Comparison of ENCODE assay signal across 10 mouse cellular contexts in the genomic region with DNA sequence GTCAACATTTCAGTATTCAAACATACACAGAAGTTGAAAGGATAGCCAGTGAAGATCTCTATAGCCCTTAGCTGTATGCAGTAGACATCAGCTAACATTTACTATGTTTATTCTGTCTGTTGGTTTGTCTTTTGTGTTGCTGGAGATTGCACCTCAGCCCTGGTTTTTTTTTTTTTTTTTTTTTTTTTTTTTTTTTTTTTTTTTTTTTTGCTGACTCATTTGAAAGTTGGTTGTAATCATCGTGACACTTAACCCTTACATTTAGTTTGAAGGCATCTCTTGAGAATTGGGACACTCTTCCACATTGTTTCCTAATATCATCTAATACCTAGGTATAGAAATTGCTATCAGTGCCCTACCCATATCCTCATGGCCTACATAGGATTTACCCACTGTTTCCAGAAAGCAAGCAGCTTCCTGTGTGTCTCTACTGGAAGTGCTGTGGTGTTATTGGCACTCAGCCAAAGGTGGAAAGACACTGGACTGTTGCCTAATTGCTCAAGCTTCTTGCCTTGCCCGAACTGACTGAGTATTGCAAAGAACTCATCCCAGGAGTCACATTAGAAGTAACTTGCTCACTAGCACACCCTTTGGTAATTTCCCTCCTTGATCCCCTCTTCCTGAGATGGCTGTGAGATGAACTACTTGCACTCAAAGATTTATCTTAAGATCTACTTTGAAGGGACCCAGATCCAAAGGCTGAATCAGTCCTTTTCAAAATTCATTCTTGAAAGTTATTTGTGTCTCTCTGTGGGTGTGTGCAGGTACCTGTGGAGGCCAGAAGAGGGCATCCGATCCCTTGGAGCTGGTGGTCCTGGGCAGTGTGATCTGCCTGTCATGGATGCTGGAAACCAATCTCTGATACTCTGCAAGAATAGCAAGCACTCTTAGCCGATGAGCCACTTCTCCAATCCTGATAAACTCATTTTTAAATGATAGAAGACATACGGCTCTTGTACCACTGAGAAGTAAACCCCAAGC. TPM values are rescaled to one million over a fixed set of nuclear protein-coding genes. Genes with fewer than 3 reads are reported as not detected.
DNase-seq lines count a peak whose midpoint lies in the region; ATAC-seq and TF ChIP-seq lines count a peak whose summit lies in the region.
"Had no signal": no experiment of that assay in that cellular context is flagged by ENCODE, and none has a peak within 500 bp of the region (broad histone marks: within the 10 kb centered on the region; RNA-seq: fewer than 3 reads in every experiment).

No protein-coding gene starts in this region.

- no peaks in the 10 kb centered on the region for H3K9me3 ChIP-seq in intestine, embryonic 16.5 days (ENCODE audit: control insufficient read depth, low read length)
- H3K9me3 ChIP-seq in intestine, embryonic 15.5 days: no peaks in the 10 kb centered on the region
- H3K9me3 ChIP-seq: lung, embryonic 15.5 days had no signal

- H3K27me3 ChIP-seq in intestine, embryonic 16.5 days (replicated peaks; ENCODE audit: control insufficient read depth, insufficient read depth, low read length): no peaks in the 10 kb centered on the region
- no peaks in the 10 kb centered on the region for H3K27me3 ChIP-seq in intestine, embryonic 15.5 days (replicated peaks)
- H3K27me3 ChIP-seq: lung, embryonic 15.5 days had no signal

- 60% methylated on average over 5 of the region's 5 CpGs for WGBS in intestine, embryonic 16.5 days
- 68% methylated on average over 5 of the region's 5 CpGs for WGBS in intestine, embryonic 15.5 days

- H3K4me2 ChIP-seq in intestine, embryonic 16.5 days (ENCODE audit: low read depth, low read length): no peak overlapping the region
- no peak overlapping the region for H3K4me2 ChIP-seq in intestine, embryonic 15.5 days (replicated peaks)
- H3K4me2 ChIP-seq: lung, embryonic 15.5 days had no signal

- intact Hi-C loops in left cerebral cortex, postnatal 14 days (cut with DNase I): loop anchor here (10.0 kb wide), 1 partner anchor 225 kb away; a partner anchor contains a TSS

- no peak overlapping the region for H3K9ac ChIP-seq in intestine, embryonic 16.5 days (ENCODE audit: low read depth, low read length)
- no peak overlapping the region for H3K9ac ChIP-seq in intestine, embryonic 15.5 days
- H3K9ac ChIP-seq: lung, embryonic 15.5 days had no signal

- no peak overlapping the region for H3K27ac ChIP-seq in intestine, embryonic 16.5 days (ENCODE audit: low read length)
- no peak overlapping the region for H3K27ac ChIP-seq in intestine, embryonic 15.5 days
- H3K27ac ChIP-seq in embryonic fibroblast, embryonic 13.5 days (ENCODE audit: insufficient read depth, low read length): no peak overlapping the region
- H3K27ac ChIP-seq: lung, embryonic 15.5 days had no signal

- H3K4me1 ChIP-seq in intestine, embryonic 16.5 days (ENCODE audit: control insufficient read depth, insufficient read depth, low read length): peaks cover 11% of the 10 kb centered on the region; the same call in 1 of the 2 replicates
- peaks cover 6% of the 10 kb centered on the region; the same call in 1 of the 2 replicates for H3K4me1 ChIP-seq in intestine, embryonic 15.5 days (replicated peaks)
- peaks cover 7% of the 10 kb centered on the region for H3K4me1 ChIP-seq in embryonic fibroblast, embryonic 13.5 days (ENCODE audit: control insufficient read depth, insufficient read depth, low read length)

- DNase-seq in MN1 (ENCODE audit: low spot score): peak; percentile 74
- no peak for DNase-seq in thymus, postnatal 10 days (ENCODE audit: low spot score in 2 of 2)
- DNase-seq in left cerebral cortex, postnatal 14 days (ENCODE audit: low spot score in 2 of 2): no peak
- no peak for DNase-seq in right cerebral cortex, postnatal 25 days
- DNase-seq: right cerebral cortex, postnatal 4 days had no signal

- no peak for TF ChIP-seq POLR2A in embryonic fibroblast, embryonic 13.5 days (IDR thresholded peaks at IDR 0.05; ENCODE audit: low read depth, low read length)

- H3K4me3 ChIP-seq in intestine, embryonic 16.5 days (ENCODE audit: low read length): no peak overlapping the region
- no peak overlapping the region for H3K4me3 ChIP-seq in intestine, embryonic 15.5 days (replicated peaks)
- H3K4me3 ChIP-seq in embryonic fibroblast, embryonic 13.5 days (ENCODE audit: insufficient read depth, low read length): no peak overlapping the region
- H3K4me3 ChIP-seq: lung, embryonic 15.5 days had no signal

- peak; percentile 40; the same call in 1 of the 2 replicates for ATAC-seq in intestine, embryonic 16.5 days
- no peak for ATAC-seq in intestine, embryonic 15.5 days
- ATAC-seq in megakaryocyte progenitor cell, adult 5-6 weeks (replicated peaks; ENCODE audit: poor library complexity): peak; percentile 74

- H3K36me3 ChIP-seq in intestine, embryonic 16.5 days (ENCODE audit: control insufficient read depth, insufficient read depth, low read length): no peaks in the 10 kb centered on the region
- no peaks in the 10 kb centered on the region for H3K36me3 ChIP-seq in intestine, embryonic 15.5 days
- H3K36me3 ChIP-seq: lung, embryonic 15.5 days had no signal

- TF ChIP-seq CTCF in embryonic fibroblast, embryonic 13.5 days (IDR thresholded peaks at IDR 0.05; ENCODE audit: borderline replicate concordance, insufficient read depth, low read length): peak; percentile 50; the same call in 1 of the 2 replicates

RNA-seq across cellular contexts. Expression of a gene that starts 1.9 kb away (rescaled TPM):
- 2.7 and 6.9 TPM in 2 replicates for polyA plus RNA-seq in intestine, embryonic 16.5 days (2015; fragmentation: Nextera tagmentation; extraction: Ambion mirVana)
- polyA plus RNA-seq in intestine, embryonic 15.5 days (2015; fragmentation: Nextera tagmentation; extraction: Ambion mirVana): 1.6 and 2.4 TPM in 2 replicates
- polyA plus RNA-seq in embryonic fibroblast, embryonic 13.5 days (2011; ENCODE audit: insufficient read length, low read depth, missing spikeins): not detected in 2 replicates
- total RNA-seq in megakaryocyte progenitor cell, adult 5-6 weeks (2015): not detected in 2 replicates
- total RNA-seq in megakaryocyte progenitor cell, adult 5-6 weeks (2017): not detected in 2 replicates
- not detected for total RNA-seq in left cerebral cortex, postnatal 14 days (2021)

RNA-seq across cellular contexts. Expression of a gene that starts 24.6 kb away (rescaled TPM):
- polyA plus RNA-seq in intestine, embryonic 16.5 days (2015; fragmentation: Nextera tagmentation; extraction: Ambion mirVana): 113 and 119 TPM in 2 replicates
- 125 and 126 TPM in 2 replicates for polyA plus RNA-seq in intestine, embryonic 15.5 days (2015; fragmentation: Nextera tagmentation; extraction: Ambion mirVana)
- polyA plus RNA-seq in embryonic fibroblast, embryonic 13.5 days (2011; ENCODE audit: insufficient read length, low read depth, missing spikeins): 67.2 and 97.3 TPM in 2 replicates
- 63.5 and 71.3 TPM in 2 replicates for total RNA-seq in megakaryocyte progenitor cell, adult 5-6 weeks (2015)
- 196 and 216 TPM in 2 replicates for total RNA-seq in megakaryocyte progenitor cell, adult 5-6 weeks (2017)
- 10 to 100 TPM; 71.9 to 79.7 TPM for total RNA-seq in left cerebral cortex, postnatal 14 days (2021)

RNA-seq across cellular contexts. Expression of a gene that starts 53.2 kb away (rescaled TPM):
- 4.7 and 5.4 TPM in 2 replicates for polyA plus RNA-seq in intestine, embryonic 16.5 days (2015; fragmentation: Nextera tagmentation; extraction: Ambion mirVana)
- 10.1 and 11.3 TPM in 2 replicates for polyA plus RNA-seq in intestine, embryonic 15.5 days (2015; fragmentation: Nextera tagmentation; extraction: Ambion mirVana)
- polyA plus RNA-seq in embryonic fibroblast, embryonic 13.5 days (2011; ENCODE audit: insufficient read length, low read depth, missing spikeins): 55.1 and 57.7 TPM in 2 replicates
- total RNA-seq in megakaryocyte progenitor cell, adult 5-6 weeks (2015): 28.3 and 29.5 TPM in 2 replicates
- total RNA-seq in megakaryocyte progenitor cell, adult 5-6 weeks (2017): 18.8 and 18.9 TPM in 2 replicates
- total RNA-seq in left cerebral cortex, postnatal 14 days (2021): 10 to 100 TPM; 63.4 to 64.6 TPM
